Mouse (Mus musculus) stomach, postnatal 0 days (tissue): Measurements from ENCODE around the gene Atat1.

Source experiments
- CTCF ChIP-seq: IDR thresholded peaks from 2 replicates; pipeline ENCODE4 v1.5.1; 2016; ENCODE audit warnings: antibody characterized with exemption, low read depth, mild to moderate bottlenecking, moderate library complexity
- EP300 ChIP-seq: optimal IDR thresholded peaks from 2 replicates; pipeline ENCODE3; 2016; ENCODE audit warnings: antibody characterized with exemption

DNA sequence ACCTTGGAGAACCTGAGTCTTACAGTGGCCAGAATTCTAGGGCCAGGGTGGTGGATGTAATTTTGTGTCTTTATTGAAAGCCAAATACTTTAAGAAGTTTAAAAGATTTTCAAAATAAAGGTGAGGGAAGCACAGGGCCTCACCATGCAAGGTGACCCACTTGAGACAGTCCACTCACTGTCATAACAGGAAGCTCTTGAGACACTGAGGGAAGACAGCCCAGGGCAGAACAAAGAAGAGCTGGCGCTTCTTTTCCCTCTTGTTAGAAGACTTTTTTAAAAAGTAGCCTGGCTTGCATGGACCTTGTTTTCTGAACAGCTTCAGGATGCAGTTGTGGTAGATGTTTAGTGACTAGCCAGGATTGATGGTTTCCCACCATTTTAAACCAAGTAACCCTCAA, 10.5 kb upstream of the Atat1 start:
- TF ChIP-seq CTCF (no peak), EP300 (no peak)
